Mouse (Mus musculus) layer of hippocampus, postnatal 25 days (tissue): ENCODE measurements around the gene Coro2a. TPM values are rescaled to one million over a fixed set of nuclear protein-coding genes. Genes with fewer than 3 reads are reported as not detected.
"Not testable (repeated sequence)": the region's sequence is repeated elsewhere in the genome, so short reads cannot be mapped to it uniquely, and the experiment has no call there.

Experiments used
- DNase-seq, 2 experiments: peaks; one replicate each; pipeline ENCODE4 v3.0.0; 2022; ENCODE audit warnings: mixed read lengths in 2 of 2, low spot score in 1 of 2; ENCODE audit errors: extremely low spot score in 1 of 2
- total RNA-seq, 2 experiments: library from RNA; stranded (reverse); gene quantifications; 2 replicates each; pipeline ENCODE4 v1.2.3; 2021

Coro2a gene
- total RNA-seq = 10 to 100 TPM; 17.3 to 18.6 TPM

DNA sequence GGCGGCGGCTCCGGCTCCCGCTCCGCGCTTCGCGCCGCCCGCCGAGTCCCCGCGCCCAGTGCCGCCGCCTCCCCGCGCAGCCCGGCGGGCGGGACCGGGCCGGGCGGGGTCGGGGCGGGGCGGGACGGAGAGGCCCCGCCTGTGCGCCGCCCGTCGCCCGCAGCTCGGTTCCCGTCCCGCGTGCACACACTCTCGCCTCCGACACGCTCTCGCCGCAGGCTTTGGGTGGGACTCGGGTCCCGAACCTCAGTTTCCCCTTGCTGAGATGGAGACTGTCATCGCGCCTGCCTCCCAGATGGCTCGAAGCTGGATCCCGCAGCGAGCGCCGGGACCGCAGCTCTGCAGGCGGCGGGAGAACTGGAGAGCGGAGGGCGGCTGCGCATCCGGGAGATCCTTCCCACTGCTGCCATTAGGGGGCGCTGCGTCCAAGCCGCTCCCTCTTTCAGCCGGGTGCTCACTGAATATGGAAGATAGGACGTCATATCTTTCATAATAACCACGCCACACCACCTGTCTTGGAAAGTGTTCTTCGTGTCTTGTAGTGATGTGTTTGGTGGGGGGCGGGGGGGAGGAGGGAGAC lies at the start of gene Coro2a:
Coro2a (minus strand) TSS at position 359 of the 580 bp plus-strand sequence.
- DNase-seq = peak; percentile 94

DNA sequence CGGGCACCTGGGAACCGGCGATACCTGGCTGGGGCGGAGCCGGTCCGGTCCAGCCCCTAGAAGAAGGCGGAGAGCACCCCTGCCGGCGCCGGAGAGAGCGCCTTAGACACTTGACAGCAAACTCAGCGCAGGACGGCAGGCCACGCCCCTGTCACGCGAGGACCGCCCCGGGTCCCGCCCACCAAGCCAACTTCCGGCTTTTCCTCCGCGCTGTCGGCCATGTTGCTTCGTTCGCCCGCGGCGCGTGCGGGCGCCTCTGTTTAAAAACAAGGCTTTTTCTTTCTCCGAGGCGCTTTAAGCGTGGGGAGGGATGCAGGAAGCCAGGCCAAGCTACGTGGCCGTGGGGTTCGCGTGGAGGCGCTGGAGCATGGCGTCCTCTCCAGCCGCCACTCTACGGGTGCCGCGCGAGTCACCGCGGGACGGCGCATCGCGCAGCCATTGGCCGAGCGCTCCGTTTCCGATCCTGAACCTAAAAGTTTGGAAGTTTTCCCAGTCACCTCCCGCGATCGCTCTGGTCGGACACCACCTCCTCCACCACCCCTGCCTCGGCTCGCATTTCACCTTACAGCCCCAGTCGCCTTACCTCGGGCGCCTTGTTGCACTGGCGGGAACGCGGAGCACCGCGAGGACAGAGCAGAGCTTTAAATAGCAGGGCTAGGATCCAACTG lies 48.2 kb upstream of the Coro2a start, which contains the start of gene Tbc1d2:
Tbc1d2 (minus strand) TSS at position 124 of the 668 bp plus-strand sequence.
- peak; percentile 83 to 91 for DNase-seq

DNA sequence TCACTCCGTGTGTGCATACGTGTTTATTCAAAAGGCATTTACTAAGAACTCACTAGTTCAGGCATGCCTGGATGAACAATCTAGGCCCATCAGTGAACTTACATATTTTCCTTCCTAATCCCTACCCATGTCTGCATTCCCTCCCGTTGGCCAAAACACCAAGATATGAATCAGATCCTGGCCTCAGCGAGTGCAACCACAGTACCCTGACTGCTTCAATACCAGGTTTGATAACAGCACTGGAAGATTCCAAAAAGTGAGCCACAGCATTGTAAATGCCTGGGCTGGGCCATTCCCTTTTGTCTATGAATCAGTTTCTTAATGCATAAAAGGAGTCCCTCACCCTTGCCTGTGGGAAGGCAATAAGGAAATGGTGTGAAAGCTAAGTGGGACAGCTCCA lies 47.2 kb upstream of the Coro2a start:
- DNase-seq = no peak

DNA sequence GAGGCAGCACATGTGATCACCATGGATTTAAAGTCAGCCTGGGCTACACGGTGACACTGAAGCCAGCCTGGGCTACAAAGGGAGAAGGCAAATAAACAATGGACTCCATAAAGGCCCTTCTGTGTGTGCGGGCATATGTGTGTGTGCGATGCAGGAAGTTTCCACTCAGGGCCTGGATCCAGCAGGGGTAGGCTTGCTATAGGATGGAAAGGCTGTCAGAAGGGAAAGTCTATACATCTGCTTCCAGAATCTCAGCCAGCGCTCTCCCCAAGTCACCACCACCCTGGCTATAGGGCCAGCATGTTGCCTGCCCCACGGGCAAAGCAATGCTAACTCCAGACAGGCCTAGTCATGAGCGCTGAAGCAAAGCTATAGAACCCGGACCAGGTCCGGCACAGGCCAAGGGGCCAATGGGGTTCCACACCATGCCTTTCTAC lies 41.7 kb upstream of the Coro2a start:
- DNase-seq = no peak

DNA sequence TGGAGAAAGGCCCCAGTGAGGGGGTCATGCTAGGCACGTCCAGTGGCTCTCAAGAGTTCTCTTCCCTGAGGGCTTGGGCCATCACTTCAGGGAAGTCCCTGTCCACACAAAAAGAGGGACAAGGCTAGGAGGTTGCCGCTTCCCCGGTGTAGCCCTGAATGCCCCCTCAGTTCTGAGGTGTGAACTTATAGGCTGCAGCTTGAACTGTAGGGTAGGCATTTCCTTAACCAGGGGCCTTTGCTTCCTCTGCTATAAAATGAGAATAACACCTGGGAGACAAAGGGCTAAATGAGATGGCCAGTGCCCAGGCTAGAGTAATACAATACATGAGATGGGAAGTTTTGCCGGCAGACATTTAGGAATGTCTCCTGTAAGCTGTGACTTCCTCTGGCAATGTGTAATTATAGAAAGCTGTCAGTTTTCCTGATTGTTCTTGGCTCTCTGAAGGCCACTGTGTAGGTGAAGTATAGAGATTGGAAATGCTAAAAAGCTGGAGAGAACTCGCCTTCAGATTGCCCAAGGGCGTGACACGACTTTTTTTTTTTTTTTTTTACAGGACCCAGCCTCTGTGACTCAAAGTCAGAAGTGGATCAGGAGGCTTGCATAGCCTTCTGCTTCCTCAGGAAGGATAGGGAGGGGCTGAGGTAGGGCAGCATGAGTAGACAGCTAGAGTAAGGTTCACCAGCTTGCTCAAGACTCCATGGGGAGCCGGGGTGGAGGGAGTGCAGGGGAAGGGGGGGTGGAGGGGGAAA lies 41.1 kb upstream of the Coro2a start:
- DNase-seq = no peak

DNA sequence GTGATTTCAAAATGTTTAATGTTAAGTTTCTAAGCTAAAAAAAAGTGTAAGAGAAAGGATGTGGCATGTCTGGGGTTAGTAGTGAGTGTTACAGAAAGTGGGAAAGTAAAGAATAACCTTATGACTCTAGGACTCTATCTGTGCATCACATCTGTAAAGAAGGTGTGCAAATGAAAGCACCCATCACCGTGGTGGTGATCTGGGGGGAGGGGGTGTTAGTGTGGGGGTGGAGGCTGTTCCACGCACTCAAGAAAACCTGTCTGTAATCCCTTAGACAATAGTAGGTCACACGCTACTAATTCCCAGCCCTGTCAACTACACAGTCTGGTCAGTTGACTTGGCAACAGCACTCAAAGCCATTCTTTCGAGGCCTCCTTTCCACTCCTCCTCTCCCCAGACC lies 39.3 kb upstream of the Coro2a start:
- no peak for DNase-seq

DNA sequence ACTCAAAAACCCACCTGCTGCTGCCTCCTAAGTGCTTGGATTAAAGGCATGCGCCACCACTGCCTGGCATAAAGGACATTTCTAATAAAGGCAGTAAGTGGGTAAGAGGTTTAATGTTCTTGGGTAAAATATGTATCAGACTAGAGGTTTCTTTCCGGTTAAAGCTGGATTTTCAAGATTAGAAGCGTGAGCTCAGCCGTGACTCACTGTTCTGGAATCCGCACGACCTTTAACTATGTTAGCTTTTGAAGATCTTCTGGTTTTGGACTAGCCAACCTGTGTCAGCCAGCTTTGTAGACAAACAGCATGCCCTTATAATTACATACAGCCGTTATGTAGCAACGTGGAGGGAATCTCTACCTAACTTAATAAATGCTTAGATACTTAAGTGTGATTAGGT lies 37.9 kb upstream of the Coro2a start:
- DNase-seq = no peak

DNA sequence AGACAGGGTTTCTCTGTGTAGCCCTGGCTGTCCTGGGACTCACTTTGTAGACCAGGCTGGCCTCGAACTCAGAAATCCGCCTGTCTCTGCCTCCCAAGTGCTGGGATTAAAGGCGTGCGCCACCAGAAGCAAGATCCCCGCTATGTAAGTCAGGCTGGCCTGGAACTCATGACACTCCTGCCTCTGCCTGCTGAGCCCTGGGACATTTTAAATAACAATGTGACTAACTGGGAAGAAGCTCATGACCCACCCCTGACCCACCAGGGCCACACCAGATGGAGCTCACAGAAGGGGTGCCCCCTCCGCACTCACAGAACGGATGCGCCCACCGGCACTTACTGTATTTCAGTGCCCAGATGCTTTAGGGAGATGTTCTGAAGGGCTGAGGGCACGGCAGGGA lies 35.2 kb upstream of the Coro2a start:
- not testable (repeated sequence) for DNase-seq

DNA sequence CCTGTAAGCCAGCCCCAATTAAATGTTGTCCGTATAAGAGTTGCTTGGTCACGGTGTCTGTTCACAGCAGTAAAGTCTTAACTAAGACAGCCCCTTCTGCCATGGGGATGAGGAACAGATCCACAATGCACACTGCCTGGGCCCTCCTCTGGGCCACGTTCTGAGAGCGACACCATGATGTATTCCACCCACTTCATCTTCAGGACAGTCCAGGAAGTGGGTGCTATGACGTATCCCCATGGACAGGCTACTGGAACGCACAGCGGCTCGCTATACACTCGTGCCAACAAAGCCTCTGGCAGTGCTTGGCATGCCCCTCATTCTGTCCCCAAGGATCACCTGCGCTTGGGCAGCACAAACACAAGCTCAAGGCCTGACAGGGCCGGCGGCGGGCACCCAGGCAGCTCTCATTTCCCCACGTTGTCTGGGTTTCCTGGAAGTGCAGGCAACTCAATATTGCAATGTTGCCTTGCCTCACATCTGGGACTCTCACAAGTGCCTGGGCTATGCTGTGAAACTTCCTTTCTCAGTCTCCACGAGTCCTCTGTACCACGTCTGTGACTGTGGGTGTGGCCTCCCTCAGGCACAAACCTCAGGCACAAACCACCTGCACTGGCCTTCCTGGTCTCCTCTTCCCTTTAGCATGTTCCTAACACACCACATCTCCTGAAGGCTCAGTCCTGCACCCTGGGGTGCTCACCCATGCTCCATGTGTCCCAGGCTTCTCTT lies 33.9 kb upstream of the Coro2a start:
- DNase-seq = no peak

DNA sequence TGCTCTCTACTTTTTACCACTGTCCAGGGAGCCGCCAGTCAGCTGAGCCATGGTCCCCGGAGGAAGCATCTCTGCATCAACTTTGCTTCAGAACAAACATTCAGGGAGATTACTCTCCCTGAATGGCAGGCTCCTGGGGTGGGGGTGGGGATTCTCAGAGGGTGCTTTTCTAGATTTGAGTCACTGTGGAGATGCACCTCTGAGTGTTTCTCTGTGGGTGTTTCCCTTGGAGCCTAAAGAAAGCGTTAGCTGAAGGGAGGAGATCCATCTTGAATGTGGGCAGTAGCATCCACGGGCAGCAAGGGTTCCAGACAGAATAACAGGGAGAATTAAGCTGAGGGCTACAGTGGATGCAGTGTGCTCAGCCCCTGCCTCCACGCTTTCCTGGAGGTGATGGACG lies 32.9 kb upstream of the Coro2a start:
- DNase-seq = no peak

DNA sequence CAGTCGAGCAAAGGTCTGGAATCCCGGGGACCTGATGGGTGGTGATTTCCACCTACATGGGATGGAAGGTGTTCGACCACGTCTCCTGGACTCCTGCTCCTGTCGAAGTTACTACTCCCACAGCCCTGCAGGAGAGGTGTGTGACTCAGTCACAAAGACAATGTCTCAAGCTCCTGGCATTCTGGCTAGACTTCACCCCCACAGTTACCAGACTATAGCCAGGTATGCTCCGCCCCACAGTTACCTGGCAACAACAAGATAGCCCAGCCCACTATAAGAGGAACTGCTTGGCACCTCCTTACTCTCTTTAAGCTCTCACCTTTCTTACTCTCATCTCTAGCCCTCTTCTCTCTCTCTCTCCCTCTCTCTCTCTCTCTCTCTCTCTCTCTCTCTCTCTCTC lies 31.6 kb upstream of the Coro2a start:
- DNase-seq = not testable (repeated sequence)

DNA sequence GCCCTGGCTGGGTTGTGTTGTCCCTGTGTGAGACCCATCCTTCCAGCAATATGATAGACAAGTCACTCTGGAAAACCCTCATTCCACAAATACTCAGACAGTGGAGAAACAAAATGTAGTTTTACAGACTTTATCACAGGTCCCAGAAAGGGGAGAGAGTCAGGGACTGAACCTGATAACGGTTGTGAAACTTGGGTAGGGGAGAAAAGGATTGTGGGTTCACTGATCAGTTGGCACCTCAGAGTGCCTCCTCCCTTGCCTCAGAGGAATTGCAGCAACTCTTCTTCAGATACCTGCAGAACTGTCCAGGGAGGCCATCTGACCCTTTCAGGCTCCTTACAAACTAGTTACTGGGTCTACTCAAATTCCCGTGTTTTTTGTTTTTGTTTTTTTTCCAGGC lies 30.5 kb upstream of the Coro2a start:
- no peak for DNase-seq

DNA sequence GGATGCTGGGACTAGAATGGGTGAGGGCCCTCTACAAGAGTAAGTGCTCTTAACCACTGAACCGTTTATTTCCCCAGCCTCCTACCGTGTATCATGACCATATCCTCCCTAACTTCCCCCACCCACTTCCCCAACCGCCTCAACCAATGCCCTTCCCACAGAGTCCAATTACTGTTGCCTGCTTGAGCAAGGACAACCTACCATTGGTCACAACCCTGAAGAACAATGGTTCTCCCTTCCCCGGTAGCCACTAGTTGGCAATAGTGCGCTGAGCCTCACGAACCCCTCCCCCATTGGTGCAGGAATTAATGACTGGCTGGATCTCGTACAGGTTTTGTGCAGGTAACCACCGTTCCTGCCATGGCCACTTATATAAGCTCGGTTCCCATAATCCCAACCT lies 28.4 kb upstream of the Coro2a start:
- DNase-seq = no peak

DNA sequence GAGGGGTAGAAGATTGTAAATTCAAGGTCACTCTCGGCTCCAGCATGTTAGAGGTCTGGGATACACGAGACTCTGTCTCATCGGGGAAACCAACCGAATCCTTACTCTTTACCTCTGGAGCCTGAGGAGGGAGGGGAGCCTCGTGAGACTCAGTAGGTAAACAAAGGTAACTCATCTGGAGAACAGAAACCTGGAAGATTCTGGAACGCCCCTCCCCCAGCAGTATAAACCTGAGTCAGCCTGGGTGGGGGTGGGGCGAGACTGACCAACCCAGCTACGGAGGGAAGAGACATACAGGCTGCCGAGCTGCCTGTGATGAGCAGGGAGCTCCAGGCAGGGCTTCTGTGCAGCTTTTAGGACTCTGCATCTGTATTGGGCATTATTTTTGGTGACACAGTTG lies 26.9 kb upstream of the Coro2a start:
- DNase-seq = no peak

DNA sequence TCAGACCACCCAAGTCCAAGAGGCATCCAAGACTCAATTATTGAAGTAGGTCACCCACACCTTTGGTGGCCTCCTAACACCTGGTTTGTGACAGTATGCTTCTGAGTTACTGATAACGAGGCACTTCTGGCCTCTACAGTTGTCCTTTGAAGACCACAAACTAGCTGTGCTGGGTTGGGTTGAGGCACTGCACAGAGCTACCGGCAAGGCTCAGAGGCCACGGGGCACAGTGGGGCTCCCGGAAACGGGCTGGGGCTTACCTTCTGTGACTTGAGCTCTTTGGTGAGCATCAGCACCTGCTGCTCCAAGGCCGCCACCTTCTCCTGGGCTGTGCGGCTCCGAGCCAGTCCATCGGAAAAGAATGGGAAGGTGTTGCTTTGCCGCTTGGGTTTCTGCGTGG lies 26.1 kb upstream of the Coro2a start:
- no peak for DNase-seq

DNA sequence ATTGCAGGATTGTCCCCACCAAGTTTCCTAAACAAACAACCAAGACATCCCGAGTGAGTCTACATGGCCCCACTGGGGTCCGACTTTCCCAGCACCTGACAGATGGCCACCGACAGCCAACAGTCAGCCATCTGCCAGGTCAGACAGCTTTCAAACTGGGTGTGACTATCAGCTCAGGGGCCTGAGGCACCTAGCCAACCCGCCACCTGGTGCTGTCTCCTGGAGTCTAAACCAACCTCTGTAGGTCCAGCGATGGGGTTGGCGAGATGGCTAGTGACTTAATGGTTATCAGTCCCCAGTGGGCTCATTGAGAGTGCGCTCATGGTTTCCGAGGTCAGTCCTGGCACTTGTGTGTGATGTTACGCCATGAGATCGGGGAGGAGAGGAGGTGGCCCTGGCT lies 23.1 kb upstream of the Coro2a start:
- DNase-seq = no peak

DNA sequence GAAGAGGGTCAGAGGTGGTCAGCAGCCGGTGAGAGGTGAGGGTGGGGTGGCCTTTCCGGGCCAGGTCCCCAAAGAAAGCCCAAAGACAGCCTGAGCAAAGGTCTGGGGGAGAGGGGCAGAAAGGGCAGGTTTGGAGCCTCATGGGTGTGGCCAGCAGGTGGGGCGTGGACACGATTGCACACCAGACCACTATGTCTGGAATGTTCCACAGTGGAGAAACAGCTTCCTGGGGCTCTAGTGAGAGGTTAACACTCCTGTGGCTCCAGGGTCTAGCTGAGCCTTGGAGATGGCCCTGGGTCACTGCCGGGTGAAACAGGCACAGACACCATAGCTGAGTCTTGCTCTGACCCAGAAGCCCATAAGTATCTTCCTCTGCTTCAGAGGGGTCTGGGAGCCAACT lies 21.0 kb upstream of the Coro2a start:
- DNase-seq = no peak

DNA sequence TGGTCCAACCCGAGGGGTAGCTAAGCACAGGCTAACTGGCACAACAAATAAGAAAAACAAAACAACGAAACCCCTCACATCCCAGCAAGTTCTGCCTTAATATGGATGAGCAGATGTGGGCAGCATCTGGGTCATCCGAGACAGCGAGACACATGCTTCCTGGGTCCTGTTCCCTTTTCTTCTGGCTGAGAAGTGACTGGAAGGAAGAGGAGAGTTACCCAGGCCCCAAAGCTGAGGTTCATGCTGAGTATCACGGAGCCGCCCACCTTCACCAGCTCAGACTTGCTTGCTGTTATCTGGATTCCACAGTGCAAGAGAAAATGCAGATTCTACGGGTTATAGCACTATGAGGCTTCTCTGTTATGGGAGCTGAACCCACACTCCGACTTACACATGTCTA lies 18.9 kb upstream of the Coro2a start:
- DNase-seq = no peak

DNA sequence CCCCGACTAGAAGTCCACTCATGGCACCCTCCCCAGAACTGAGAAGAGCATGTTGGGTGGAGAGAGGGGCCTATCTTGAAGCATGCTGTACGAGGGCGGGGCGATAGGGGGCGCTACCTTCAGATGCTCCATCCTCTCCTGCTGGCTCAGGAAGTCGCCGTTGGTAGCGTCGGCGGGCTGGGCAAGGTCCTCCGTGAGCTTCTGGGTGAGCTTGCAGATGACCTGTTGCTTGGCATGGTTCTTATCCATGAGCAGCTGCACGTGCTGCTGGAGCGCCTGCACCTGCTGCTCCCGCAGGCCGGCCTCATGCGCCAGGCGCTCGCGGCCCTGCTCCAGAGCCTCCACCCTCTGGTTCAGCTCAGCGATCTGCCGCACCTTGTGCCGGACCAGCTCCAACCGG lies 18.3 kb upstream of the Coro2a start:
- peak in 1 of 2 experiments; percentile 32 for DNase-seq

DNA sequence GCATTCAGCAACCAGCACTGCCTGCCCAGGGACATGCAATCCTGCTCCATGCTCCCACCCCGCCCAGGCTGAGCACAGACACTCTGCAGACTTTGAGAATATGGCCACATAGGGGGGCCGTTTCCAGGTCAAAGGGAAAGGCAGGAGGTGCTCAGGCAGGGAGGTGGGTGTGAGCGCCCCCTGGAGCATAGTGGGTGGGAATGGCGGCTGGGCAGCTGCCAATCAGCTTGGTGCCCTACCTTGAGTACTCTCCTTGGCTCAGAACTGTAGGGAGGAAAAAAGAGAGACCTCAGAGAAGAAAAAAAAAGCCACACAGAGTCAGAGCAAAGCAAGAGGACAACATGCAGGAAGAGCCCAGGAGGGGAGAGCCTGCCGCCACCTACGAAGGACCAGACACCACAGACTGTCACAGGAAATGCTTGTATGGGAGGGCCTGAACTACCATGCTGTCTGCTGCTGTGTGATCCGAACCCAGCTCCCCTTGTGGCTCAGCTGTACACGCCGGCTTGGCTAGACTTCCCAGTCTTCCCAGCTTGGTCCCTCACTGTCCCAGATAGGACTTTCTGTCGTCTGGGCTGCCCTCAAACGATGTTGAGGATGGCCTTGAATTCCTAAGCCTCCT lies 16.3 kb upstream of the Coro2a start:
- DNase-seq = no peak

DNA sequence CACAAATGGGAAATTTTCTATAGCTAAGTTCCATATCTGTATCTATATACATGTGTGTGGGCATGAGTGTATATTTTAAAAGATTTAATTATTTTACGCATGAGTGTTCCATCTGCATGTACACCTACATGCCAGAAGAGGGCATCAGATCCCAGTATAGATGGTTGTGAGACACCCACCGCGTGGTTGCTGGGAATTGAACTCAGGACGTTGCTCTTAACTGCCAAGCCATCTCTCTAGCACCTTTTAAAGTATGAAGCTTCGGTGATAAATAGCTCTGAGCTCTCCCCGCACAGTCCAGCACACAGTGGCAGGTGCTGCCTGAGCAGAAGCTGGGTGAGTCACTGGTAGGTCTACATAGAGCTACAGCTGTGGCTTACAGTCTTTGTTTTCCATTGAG lies 15.4 kb upstream of the Coro2a start:
- DNase-seq = no peak
